Mouse (Mus musculus): Measurements from ENCODE around the gene Col4a6. TPM values are rescaled to one million over a fixed set of nuclear protein-coding genes. Genes with fewer than 3 reads are reported as not detected.

The Col4a6 gene
- polyA plus RNA-seq, 1 experiment from 2014 or later, result 0.37 TPM

Other genes with a start within 250 kb of the Col4a6 start
- 4.3 and 14.1 TPM in 2 replicates for gene Col4a5, start 1.3 kb upstream of the Col4a6 start, polyA plus RNA-seq (2014; fragmentation: Nextera tagmentation; extraction: Ambion mirVana)

Measured in neural tube, embryonic 14.5 days (tissue).